Mouse (Mus musculus): ENCODE data around the gene Gm12355.

- no peak for TF ChIP-seq CTCF (IDR thresholded peaks at IDR 0.05; ENCODE audit: extremely low read depth, insufficient read length, insufficient replicate concordance, low read depth, low read length)
- TF ChIP-seq POLR2A (IDR thresholded peaks at IDR 0.05; ENCODE audit: low read depth, low read length): no peak
Measured at GRCm38 (mm10) chr11:98602090-98602690, 23.3 kb downstream of the Gm12355 start.

Measured in small intestine, adult 2 months (tissue).